Mouse (Mus musculus): Measurements from ENCODE around the gene Rab3a. TPM values are rescaled to one million over a fixed set of nuclear protein-coding genes. Genes with fewer than 3 reads are reported as not detected.

Rab3a gene
- polyA plus RNA-seq, 1 experiment from 2014 or later: 18.9 TPM

- Histone ChIP-seq H3K27me3 (ENCODE audit: control insufficient read depth, insufficient read depth, low read length) (peaks cover 2% of the 10 kb centered on the region; the same call in 1 of the 2 replicates), H3K4me3 (ENCODE audit: low read depth, low read length) (no peak overlapping the region), H3K4me1 (replicated peaks; ENCODE audit: control insufficient read depth, insufficient read depth) (peaks cover 4% of the 10 kb centered on the region; the same call in 1 of the 2 replicates), H3K4me2 (replicated peaks; ENCODE audit: low read depth) (no peak overlapping the region), H3K27ac (replicated peaks) (no peak overlapping the region), H3K9me3 (ENCODE audit: control insufficient read depth, low read length) (no peaks in the 10 kb centered on the region), H3K36me3 (ENCODE audit: control insufficient read depth, insufficient read depth, low read length) (no peaks in the 10 kb centered on the region), H3K9ac (ENCODE audit: low read length) (no peak overlapping the region)
- 59% methylated on average over 11 of the region's 11 CpGs for WGBS
- peak; percentile 31 for DNase-seq (ENCODE audit: low spot score)
- TF ChIP-seq EP300 (optimal IDR thresholded peaks at IDR 0.05) (no peak), CTCF (IDR thresholded peaks at IDR 0.05; ENCODE audit: low read depth) (no peak)
- no peak for ATAC-seq (ENCODE audit: low FRiP score, low TSS enrichment)
Measured at GRCm38 (mm10) chr8:70802786-70803510, 48.5 kb downstream of the Rab3a start.

GRCm38 (mm10) chr8:70803761-70804480, 49.4 kb downstream of the Rab3a start:
- peak overlapping the region; percentile 4; the same call in 1 of the 2 replicates for H3K27ac ChIP-seq (replicated peaks)
- 2% methylated on average over 40 of the region's 47 CpGs for WGBS
- ATAC-seq (ENCODE audit: low FRiP score, low TSS enrichment) (peak; percentile 14; the same call in 1 of the 2 replicates), DNase-seq (ENCODE audit: low spot score) (peak; percentile 32)
- no peaks in the 10 kb centered on the region for H3K36me3 ChIP-seq (ENCODE audit: control insufficient read depth, insufficient read depth, low read length)
- TF ChIP-seq CTCF (IDR thresholded peaks at IDR 0.05; ENCODE audit: low read depth) (no peak), EP300 (optimal IDR thresholded peaks at IDR 0.05) (no peak)
- H3K27me3 ChIP-seq (ENCODE audit: control insufficient read depth, insufficient read depth, low read length): peaks cover 2% of the 10 kb centered on the region; the same call in 1 of the 2 replicates
- H3K4me2 ChIP-seq (replicated peaks; ENCODE audit: low read depth): peak overlapping the region; percentile 88
- peak overlapping the region; percentile 23 for H3K9ac ChIP-seq (ENCODE audit: low read length)
- no peaks in the 10 kb centered on the region for H3K9me3 ChIP-seq (ENCODE audit: control insufficient read depth, low read length)
- peaks cover 2% of the 10 kb centered on the region; the same call in 1 of the 2 replicates for H3K4me1 ChIP-seq (replicated peaks; ENCODE audit: control insufficient read depth, insufficient read depth)
- peak overlapping the region; percentile 44 for H3K4me3 ChIP-seq (ENCODE audit: low read depth, low read length)

GRCm38 (mm10) chr8:70804481-70805206, 50.2 kb downstream of the Rab3a start, which contains the start of gene Mast3:
Gene Mast3, minus strand, starts transcription at chr8:70805054.
- H3K4me3 ChIP-seq (ENCODE audit: low read depth, low read length): peak within 1 kb of the TSS; percentile 44
- peaks cover 2% of the 10 kb centered on the region; the same call in 1 of the 2 replicates for H3K4me1 ChIP-seq (replicated peaks; ENCODE audit: control insufficient read depth, insufficient read depth)
- ATAC-seq (ENCODE audit: low FRiP score, low TSS enrichment) (peak; percentile 88), DNase-seq (ENCODE audit: low spot score) (peak; percentile 93)
- H3K27me3 ChIP-seq (ENCODE audit: control insufficient read depth, insufficient read depth, low read length): peaks cover 2% of the 10 kb centered on the region; the same call in 1 of the 2 replicates
- TF ChIP-seq CTCF (IDR thresholded peaks at IDR 0.05; ENCODE audit: low read depth) (no peak), EP300 (optimal IDR thresholded peaks at IDR 0.05) (no peak)
- WGBS: under 1% methylated on average over 45 of the region's 45 CpGs
- no peaks in the 10 kb centered on the region for H3K9me3 ChIP-seq (ENCODE audit: control insufficient read depth, low read length)
- H3K27ac ChIP-seq (replicated peaks): peak within 1 kb of the TSS; percentile 4; the same call in 1 of the 2 replicates
- H3K4me2 ChIP-seq (replicated peaks; ENCODE audit: low read depth): peak within 1 kb of the TSS; percentile 88
- H3K9ac ChIP-seq (ENCODE audit: low read length): peak within 1 kb of the TSS; percentile 53
- no peaks in the 10 kb centered on the region for H3K36me3 ChIP-seq (ENCODE audit: control insufficient read depth, insufficient read depth, low read length)

GRCm38 (mm10) chr8:70806541-70806940, 52.1 kb downstream of the Rab3a start:
- 79% methylated on average over 4 of the region's 4 CpGs for WGBS
- peaks cover 2% of the 10 kb centered on the region; the same call in 1 of the 2 replicates for H3K4me1 ChIP-seq (replicated peaks; ENCODE audit: control insufficient read depth, insufficient read depth)

GRCm38 (mm10) chr8:70807304-70807703, 52.8 kb downstream of the Rab3a start:
- H3K4me3 ChIP-seq (ENCODE audit: low read depth, low read length): no peak overlapping the region
- no peaks in the 10 kb centered on the region for H3K36me3 ChIP-seq (ENCODE audit: control insufficient read depth, insufficient read depth, low read length)
- 61% methylated on average over 1 of the region's 1 CpGs for WGBS
- DNase-seq (ENCODE audit: low spot score) (no peak), ATAC-seq (ENCODE audit: low FRiP score, low TSS enrichment) (no peak)
- peaks cover 2% of the 10 kb centered on the region; the same call in 1 of the 2 replicates for H3K27me3 ChIP-seq (ENCODE audit: control insufficient read depth, insufficient read depth, low read length)
- H3K9ac ChIP-seq (ENCODE audit: low read length): no peak overlapping the region
- H3K9me3 ChIP-seq (ENCODE audit: control insufficient read depth, low read length): no peaks in the 10 kb centered on the region
- no peak overlapping the region for H3K27ac ChIP-seq (replicated peaks)
- TF ChIP-seq EP300 (optimal IDR thresholded peaks at IDR 0.05) (no peak), CTCF (IDR thresholded peaks at IDR 0.05; ENCODE audit: low read depth) (no peak)
- H3K4me1 ChIP-seq (replicated peaks; ENCODE audit: control insufficient read depth, insufficient read depth): peaks cover 2% of the 10 kb centered on the region; the same call in 1 of the 2 replicates
- H3K4me2 ChIP-seq (replicated peaks; ENCODE audit: low read depth): no peak overlapping the region

More at GRCm38 (mm10) chr8:70806541-70806940, 52.1 kb downstream of the Rab3a start:
- Histone ChIP-seq H3K9me3 (ENCODE audit: control insufficient read depth, low read length) (no peaks in the 10 kb centered on the region), H3K36me3 (ENCODE audit: control insufficient read depth, insufficient read depth, low read length) (no peaks in the 10 kb centered on the region), H3K27me3 (ENCODE audit: control insufficient read depth, insufficient read depth, low read length) (peaks cover 2% of the 10 kb centered on the region; the same call in 1 of the 2 replicates), H3K4me2 (replicated peaks; ENCODE audit: low read depth) (no peak overlapping the region), H3K27ac (replicated peaks) (no peak overlapping the region), H3K4me3 (ENCODE audit: low read depth, low read length) (no peak overlapping the region), H3K9ac (ENCODE audit: low read length) (no peak overlapping the region)
- no peak for TF ChIP-seq CTCF (IDR thresholded peaks at IDR 0.05; ENCODE audit: low read depth)
- TF ChIP-seq EP300 (optimal IDR thresholded peaks at IDR 0.05): no peak
- DNase-seq (ENCODE audit: low spot score) (no peak), ATAC-seq (ENCODE audit: low FRiP score, low TSS enrichment) (no peak)

Measured in stomach, postnatal 0 days (tissue).